ENCODE assay signal across 8 mouse cellular contexts in genomic region chr17:70852686-70853386, GRCm38 (mm10). TPM values are rescaled to one million over a fixed set of nuclear protein-coding genes. Genes with fewer than 3 reads are reported as not detected.
DNase-seq lines count a peak whose midpoint lies in the region; ATAC-seq and TF ChIP-seq lines count a peak whose summit lies in the region.

No protein-coding gene starts in this region.

- H3K4me3 ChIP-seq in E14TG2a.4 (replicated peaks; ENCODE audit: low read length), result peak overlapping the region; percentile 95
- H3K4me3 ChIP-seq in forebrain, embryonic 12.5 days (replicated peaks), result peak overlapping the region; percentile 65
- peak overlapping the region; percentile 56 for H3K4me3 ChIP-seq in layer of hippocampus, adult 2 months
- peak overlapping the region; percentile 62 for H3K4me3 ChIP-seq in lung, postnatal 0 days (ENCODE audit: low read depth, low read length)
- H3K4me3 ChIP-seq in olfactory bulb, adult 2 months (ENCODE audit: insufficient read depth, low read depth, low read length), result peak overlapping the region; percentile 52

- no peak for TF ChIP-seq CTCF in E14TG2a.4 (conservative IDR thresholded peaks at IDR 0.05; ENCODE audit: low read length)
- TF ChIP-seq CTCF in layer of hippocampus, adult 2 months (conservative IDR thresholded peaks at IDR 0.05), result 0 out of 2 replicates have a peak, but pooled peaks have one; percentile 12
- TF ChIP-seq CTCF in lung, postnatal 0 days (IDR thresholded peaks at IDR 0.05), result no peak; the same call in none of the 2 replicates
- TF ChIP-seq CTCF in olfactory bulb, adult 2 months (IDR thresholded peaks at IDR 0.05; ENCODE audit: insufficient read depth, low read depth, low read length), result no peak

- ATAC-seq in forebrain, embryonic 12.5 days (ENCODE audit: low FRiP score), result peak; percentile 63
- peak; percentile 77 for ATAC-seq in lung, postnatal 0 days

- peaks cover 45% of the 10 kb centered on the region for H3K36me3 ChIP-seq in E14TG2a.4 (ENCODE audit: insufficient read depth, low read length)
- H3K36me3 ChIP-seq in forebrain, embryonic 12.5 days (replicated peaks), result no peaks in the 10 kb centered on the region
- H3K36me3 ChIP-seq in lung, postnatal 0 days (ENCODE audit: insufficient read depth, low read length), result no peaks in the 10 kb centered on the region

- H3K4me2 ChIP-seq in forebrain, embryonic 12.5 days, result peak overlapping the region; percentile 95
- peak overlapping the region; percentile 94 for H3K4me2 ChIP-seq in lung, postnatal 0 days (replicated peaks; ENCODE audit: low read depth, low read length)

- TF ChIP-seq POLR2A in olfactory bulb, adult 2 months (IDR thresholded peaks at IDR 0.05; ENCODE audit: insufficient read depth, low read depth, low read length), result no peak

- H3K9ac ChIP-seq in forebrain, embryonic 12.5 days, result peak overlapping the region; percentile 83
- H3K9ac ChIP-seq in lung, postnatal 0 days (replicated peaks; ENCODE audit: low read depth), result peak overlapping the region; percentile 89

- DNase-seq in adrenal gland, postnatal 4 days (ENCODE audit: low spot score in 2 of 2), result peak; percentile 58 to 70
- DNase-seq in heart, postnatal 14 days, result peak; percentile 86 to 87
- DNase-seq in layer of hippocampus, adult 2 months (ENCODE audit: low spot score in 2 of 2), result peak; percentile 24 to 40
- DNase-seq in lung, postnatal 0 days (ENCODE audit: low spot score), result peak; percentile 95
- DNase-seq in thymus, postnatal 4 days, result peak; percentile 81

- peak overlapping the region; percentile 92 for H3K27ac ChIP-seq in forebrain, embryonic 12.5 days
- H3K27ac ChIP-seq in layer of hippocampus, adult 2 months, result peak overlapping the region; percentile 88
- H3K27ac ChIP-seq in lung, postnatal 0 days (ENCODE audit: low read length), result peak overlapping the region; percentile 98
- peak overlapping the region; percentile 16; the same call in 1 of the 2 replicates for H3K27ac ChIP-seq in olfactory bulb, adult 2 months (ENCODE audit: insufficient read depth, low read depth, low read length)

- peaks cover 35% of the 10 kb centered on the region for H3K4me1 ChIP-seq in E14TG2a.4 (replicated peaks; ENCODE audit: low read depth, low read length)
- peaks cover 50% of the 10 kb centered on the region for H3K4me1 ChIP-seq in forebrain, embryonic 12.5 days
- no peaks in the 10 kb centered on the region for H3K4me1 ChIP-seq in lung, postnatal 0 days (ENCODE audit: insufficient read depth, low read depth, low read length)
- peaks cover 29% of the 10 kb centered on the region for H3K4me1 ChIP-seq in olfactory bulb, adult 2 months (ENCODE audit: control insufficient read depth, insufficient read depth, low read length)

- TF ChIP-seq EP300 in lung, postnatal 0 days (IDR thresholded peaks at IDR 0.05), result 0 out of 2 replicates have a peak, but pooled peaks have one; percentile 14

- under 1% methylated on average over 51 of the region's 51 CpGs for WGBS in forebrain, embryonic 12.5 days
- 1% methylated on average over 50 of the region's 51 CpGs for WGBS in lung, postnatal 0 days
- WGBS in olfactory bulb, adult 2 months, result under 1% methylated on average over 51 of the region's 51 CpGs

- intact Hi-C loops in heart, postnatal 14 days (cut with DNase I), result loop anchor here (2.0 to 5.0 kb wide), 2 partner anchors 98 to 116 kb away; no protein-coding TSS in a partner anchor

- H3K9me3 ChIP-seq in E14TG2a.4 (ENCODE audit: low read length), result no peaks in the 10 kb centered on the region
- no peaks in the 10 kb centered on the region for H3K9me3 ChIP-seq in forebrain, embryonic 12.5 days
- H3K9me3 ChIP-seq in lung, postnatal 0 days (ENCODE audit: low read length), result no peaks in the 10 kb centered on the region

- no peaks in the 10 kb centered on the region for H3K27me3 ChIP-seq in E14TG2a.4 (ENCODE audit: insufficient read depth, low read length)
- peaks cover 15% of the 10 kb centered on the region; the same call in 1 of the 2 replicates for H3K27me3 ChIP-seq in forebrain, embryonic 12.5 days
- no peaks in the 10 kb centered on the region for H3K27me3 ChIP-seq in lung, postnatal 0 days (replicated peaks; ENCODE audit: insufficient read depth, low read length)

RNA-seq across cellular contexts. Expression of gene Tgif1, which starts 0.5 kb away (rescaled TPM):
- total RNA-seq in adrenal gland, postnatal 4 days (2021), result 10 to 100 TPM; 79.0 to 81.1 TPM
- polyA plus RNA-seq in forebrain, embryonic 12.5 days (2016; fragmentation: Nextera tagmentation; extraction: Ambion mirVana), result 47.4 and 52.6 TPM in 2 replicates
- total RNA-seq in heart, postnatal 14 days (2021), result 10 to 100 TPM in 1 of 2 experiments, 1 to 10 TPM in 1; 8.5 to 10.1 TPM
- total RNA-seq in layer of hippocampus, adult 2 months (2021), result 1 to 10 TPM; 1.4 to 1.7 TPM
- polyA plus RNA-seq in lung, postnatal 0 days (2015; fragmentation: Nextera tagmentation; extraction: Ambion mirVana), result 45.2 and 46.8 TPM in 2 replicates
- not detected in 2 replicates for polyA plus RNA-seq in olfactory bulb, adult 2 months (2012; ENCODE audit: insufficient read depth, insufficient read length, low replicate concordance, missing spikeins)

Comparison
In these comparisons a context has a peak if more than half of its experiments do, and no peak if none do; other contexts are left out.
1. Peak in every context shown above with its lines: DNase-seq, ATAC-seq, H3K4me3 ChIP-seq and H3K27ac ChIP-seq.
2. DNase-seq: peak in every context shown above with its lines; median percentile 95 in lung, postnatal 0 days; 86 in heart, postnatal 14 days; 81 in thymus, postnatal 4 days; 64 in adrenal gland, postnatal 4 days; 32 in layer of hippocampus, adult 2 months.
3. H3K27ac ChIP-seq: peak in every context shown above with its lines; median percentile 98 in lung, postnatal 0 days; 92 in forebrain, embryonic 12.5 days; 88 in layer of hippocampus, adult 2 months; 16 in olfactory bulb, adult 2 months.
4. RNA of gene Tgif1, which starts 0.5 kb away (total RNA-seq): 79.0 to 81.1 TPM in adrenal gland, postnatal 4 days; 8.5 to 10.1 TPM in heart, postnatal 14 days and 1.4 to 1.7 TPM in layer of hippocampus, adult 2 months; every median in the first group is over 4 times any median in the second.